Mouse (Mus musculus): Measurements from ENCODE around the gene Klhdc3. TPM values are rescaled to one million over a fixed set of nuclear protein-coding genes. Genes with fewer than 3 reads are reported as not detected.

Gene Klhdc3
- polyA plus RNA-seq, 1 experiment from 2014 or later, result 73.7 TPM

- H3K4me2 ChIP-seq (replicated peaks; ENCODE audit: low read depth), result no peak overlapping the region
- H3K4me3 ChIP-seq (ENCODE audit: low read depth, low read length), result no peak overlapping the region
- no peak for TF ChIP-seq CTCF (IDR thresholded peaks at IDR 0.05; ENCODE audit: low read depth)
- no peak for TF ChIP-seq EP300 (optimal IDR thresholded peaks at IDR 0.05)
- peaks cover 3% of the 10 kb centered on the region; the same call in 1 of the 2 replicates for H3K36me3 ChIP-seq (ENCODE audit: control insufficient read depth, insufficient read depth, low read length)
- 87% methylated on average over 9 of the region's 9 CpGs for WGBS
- no peak overlapping the region for H3K27ac ChIP-seq (replicated peaks)
- H3K9ac ChIP-seq (ENCODE audit: low read length), result no peak overlapping the region
- no peak for ATAC-seq (ENCODE audit: low FRiP score, low TSS enrichment)
- peaks cover 3% of the 10 kb centered on the region; the same call in 1 of the 2 replicates for H3K4me1 ChIP-seq (replicated peaks; ENCODE audit: control insufficient read depth, insufficient read depth)
- H3K27me3 ChIP-seq (ENCODE audit: control insufficient read depth, insufficient read depth, low read length), result no peaks in the 10 kb centered on the region
- no peaks in the 10 kb centered on the region for H3K9me3 ChIP-seq (ENCODE audit: control insufficient read depth, low read length)
- no peak for DNase-seq (ENCODE audit: low spot score)
Measured at GRCm38 (mm10) chr17:46713849-46714248, 33.1 kb upstream of the Klhdc3 start.

- H3K4me1 ChIP-seq (replicated peaks; ENCODE audit: control insufficient read depth, insufficient read depth), result peaks cover 3% of the 10 kb centered on the region; the same call in 1 of the 2 replicates
- peak overlapping the region; percentile 93 for H3K4me3 ChIP-seq (ENCODE audit: low read depth, low read length)
- WGBS, result 50% methylated on average over 7 of the region's 7 CpGs
- DNase-seq (ENCODE audit: low spot score) (no peak), ATAC-seq (ENCODE audit: low FRiP score, low TSS enrichment) (no peak)
- H3K36me3 ChIP-seq (ENCODE audit: control insufficient read depth, insufficient read depth, low read length), result peaks cover 3% of the 10 kb centered on the region; the same call in 1 of the 2 replicates
- TF ChIP-seq EP300 (optimal IDR thresholded peaks at IDR 0.05) (no peak), CTCF (IDR thresholded peaks at IDR 0.05; ENCODE audit: low read depth) (no peak)
- H3K27ac ChIP-seq (replicated peaks), result no peak overlapping the region
- H3K9me3 ChIP-seq (ENCODE audit: control insufficient read depth, low read length), result no peaks in the 10 kb centered on the region
- no peaks in the 10 kb centered on the region for H3K27me3 ChIP-seq (ENCODE audit: control insufficient read depth, insufficient read depth, low read length)
- peak overlapping the region; percentile 97 for H3K4me2 ChIP-seq (replicated peaks; ENCODE audit: low read depth)
- H3K9ac ChIP-seq (ENCODE audit: low read length), result peak overlapping the region; percentile 96
Measured at GRCm38 (mm10) chr17:46712442-46712841, 31.7 kb upstream of the Klhdc3 start.

DNA sequence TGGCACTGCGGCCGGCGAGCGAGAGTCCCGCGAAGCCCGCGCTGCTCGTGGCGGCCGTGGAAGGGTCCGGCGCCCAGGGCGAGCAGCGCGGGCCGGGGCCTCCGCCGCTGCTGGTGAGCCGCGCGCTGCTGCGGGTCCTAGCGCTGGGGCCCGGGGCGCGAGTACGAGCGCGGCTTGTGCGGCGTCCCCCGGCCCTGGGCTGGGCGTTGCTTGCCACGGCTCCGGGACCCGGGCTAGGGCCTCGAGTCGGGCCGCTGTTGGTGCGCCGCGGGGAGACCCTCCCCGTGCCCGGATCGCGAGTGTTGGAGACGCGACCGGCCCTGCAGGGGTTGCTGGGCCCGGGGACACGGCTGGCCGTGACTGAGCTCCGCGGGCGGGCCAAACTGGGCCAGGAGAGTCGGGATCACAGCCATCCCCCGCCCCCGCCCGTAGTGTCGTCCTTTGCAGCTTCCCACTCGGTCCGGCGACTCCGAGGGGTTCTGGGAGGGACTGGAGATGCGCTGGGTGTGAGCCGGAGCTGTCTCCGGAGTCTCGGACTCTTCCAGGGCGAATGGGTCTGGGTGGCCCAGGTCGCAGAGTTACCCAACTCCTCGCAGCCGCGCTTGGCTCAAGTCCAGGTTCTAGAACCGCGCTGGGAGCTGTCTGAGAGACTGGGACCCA is 31.0 kb upstream of the Klhdc3 start:
- H3K36me3 ChIP-seq (ENCODE audit: control insufficient read depth, insufficient read depth, low read length), result peaks cover 3% of the 10 kb centered on the region; the same call in 1 of the 2 replicates
- H3K27ac ChIP-seq (replicated peaks), result peak overlapping the region; percentile 78
- H3K4me1 ChIP-seq (replicated peaks; ENCODE audit: control insufficient read depth, insufficient read depth), result peaks cover 3% of the 10 kb centered on the region; the same call in 1 of the 2 replicates
- peak; percentile 59 for DNase-seq (ENCODE audit: low spot score)
- no peaks in the 10 kb centered on the region for H3K9me3 ChIP-seq (ENCODE audit: control insufficient read depth, low read length)
- TF ChIP-seq CTCF (IDR thresholded peaks at IDR 0.05; ENCODE audit: low read depth), result no peak
- no peak for TF ChIP-seq EP300 (optimal IDR thresholded peaks at IDR 0.05)
- H3K27me3 ChIP-seq (ENCODE audit: control insufficient read depth, insufficient read depth, low read length), result no peaks in the 10 kb centered on the region
- under 1% methylated on average over 50 of the region's 76 CpGs for WGBS
- H3K4me3 ChIP-seq (ENCODE audit: low read depth, low read length), result peak overlapping the region; percentile 93
- H3K9ac ChIP-seq (ENCODE audit: low read length), result peak overlapping the region; percentile 96
- peak; percentile 54 for ATAC-seq (ENCODE audit: low FRiP score, low TSS enrichment)
- H3K4me2 ChIP-seq (replicated peaks; ENCODE audit: low read depth), result peak overlapping the region; percentile 97

GRCm38 (mm10) chr17:46710959-46711597 is 30.4 kb upstream of the Klhdc3 start, which contains the start of gene Pex6:
TSS of gene Pex6 (plus strand) at chr17:46711463.
- no peak for TF ChIP-seq EP300 (optimal IDR thresholded peaks at IDR 0.05)
- TF ChIP-seq CTCF (IDR thresholded peaks at IDR 0.05; ENCODE audit: low read depth), result peak; percentile 25; the same call in 1 of the 2 replicates
- Histone ChIP-seq H3K9me3 (ENCODE audit: control insufficient read depth, low read length) (no peaks in the 10 kb centered on the region), H3K9ac (ENCODE audit: low read length) (peak within 1 kb of the TSS; percentile 96), H3K36me3 (ENCODE audit: control insufficient read depth, insufficient read depth, low read length) (peaks cover 3% of the 10 kb centered on the region; the same call in 1 of the 2 replicates), H3K27me3 (ENCODE audit: control insufficient read depth, insufficient read depth, low read length) (no peaks in the 10 kb centered on the region), H3K4me3 (ENCODE audit: low read depth, low read length) (peak within 1 kb of the TSS; percentile 93), H3K4me1 (replicated peaks; ENCODE audit: control insufficient read depth, insufficient read depth) (peaks cover 3% of the 10 kb centered on the region; the same call in 1 of the 2 replicates), H3K4me2 (replicated peaks; ENCODE audit: low read depth) (peak within 1 kb of the TSS; percentile 97), H3K27ac (replicated peaks) (peak within 1 kb of the TSS; percentile 78)
- DNase-seq (ENCODE audit: low spot score) (peak; percentile 94), ATAC-seq (ENCODE audit: low FRiP score, low TSS enrichment) (peak; percentile 88)
- 6% methylated on average over 34 of the region's 36 CpGs for WGBS

DNA sequence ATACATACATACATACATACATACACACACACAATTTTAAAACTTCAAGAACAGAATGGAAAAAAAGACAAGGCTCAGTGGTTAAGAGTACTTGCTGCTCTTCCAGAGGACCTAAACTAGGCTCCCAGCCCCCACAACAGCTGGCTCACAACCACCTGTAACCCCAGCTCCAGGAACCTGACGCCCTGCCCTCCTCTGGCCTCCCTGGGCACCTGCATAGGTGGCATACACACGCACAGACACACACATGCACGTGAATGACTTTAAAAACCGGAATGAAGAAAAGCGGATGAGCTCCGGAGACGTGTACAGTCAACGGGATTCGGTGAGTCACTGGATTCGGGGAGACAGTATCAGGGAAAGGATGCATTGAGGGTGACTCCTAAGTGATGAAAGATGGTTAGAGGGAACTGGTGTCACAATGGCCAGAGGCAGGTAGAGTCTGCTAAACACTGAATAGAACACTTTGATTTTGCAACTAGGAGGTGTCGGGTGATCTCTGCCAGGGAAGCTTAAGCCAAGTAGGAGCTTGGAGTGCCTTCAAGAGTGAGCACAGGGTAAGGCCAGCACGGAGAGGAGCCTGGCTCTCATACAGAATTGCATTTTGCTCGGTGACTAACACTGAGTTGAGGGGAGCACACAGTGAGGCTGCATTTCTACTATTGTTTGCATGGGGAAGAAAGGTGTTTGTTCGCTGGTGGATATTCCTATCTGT is 25.8 kb upstream of the Klhdc3 start:
- Histone ChIP-seq H3K4me2 (replicated peaks; ENCODE audit: low read depth) (no peak overlapping the region), H3K9me3 (ENCODE audit: control insufficient read depth, low read length) (no peaks in the 10 kb centered on the region)
- WGBS, result 88% methylated on average over 14 of the region's 14 CpGs

More for the DNA sequence above, 25.8 kb upstream of the Klhdc3 start:
- TF ChIP-seq EP300 (optimal IDR thresholded peaks at IDR 0.05) (no peak), CTCF (IDR thresholded peaks at IDR 0.05; ENCODE audit: low read depth) (no peak)
- no peak overlapping the region for H3K4me3 ChIP-seq (ENCODE audit: low read depth, low read length)
- H3K9ac ChIP-seq (ENCODE audit: low read length), result no peak overlapping the region
- H3K4me1 ChIP-seq (replicated peaks; ENCODE audit: control insufficient read depth, insufficient read depth), result peaks cover 5% of the 10 kb centered on the region; the same call in 1 of the 2 replicates
- H3K36me3 ChIP-seq (ENCODE audit: control insufficient read depth, insufficient read depth, low read length), result no peaks in the 10 kb centered on the region
- no peak overlapping the region for H3K27ac ChIP-seq (replicated peaks)
- no peak for ATAC-seq (ENCODE audit: low FRiP score, low TSS enrichment)
- DNase-seq (ENCODE audit: low spot score), result no peak
- H3K27me3 ChIP-seq (ENCODE audit: control insufficient read depth, insufficient read depth, low read length), result no peaks in the 10 kb centered on the region

Measured in stomach, postnatal 0 days (tissue).